Mouse (Mus musculus) MEL-GATA-1-ER (cell line): ENCODE results near the gene Olfr828.

Experiments used
- DNase-seq: peaks from one replicate; pipeline ENCODE4 v3.0.0-alpha.2; 2012; ENCODE audit warnings: low read depth; ENCODE audit errors: extremely low read depth

Gene Olfr828

DNA sequence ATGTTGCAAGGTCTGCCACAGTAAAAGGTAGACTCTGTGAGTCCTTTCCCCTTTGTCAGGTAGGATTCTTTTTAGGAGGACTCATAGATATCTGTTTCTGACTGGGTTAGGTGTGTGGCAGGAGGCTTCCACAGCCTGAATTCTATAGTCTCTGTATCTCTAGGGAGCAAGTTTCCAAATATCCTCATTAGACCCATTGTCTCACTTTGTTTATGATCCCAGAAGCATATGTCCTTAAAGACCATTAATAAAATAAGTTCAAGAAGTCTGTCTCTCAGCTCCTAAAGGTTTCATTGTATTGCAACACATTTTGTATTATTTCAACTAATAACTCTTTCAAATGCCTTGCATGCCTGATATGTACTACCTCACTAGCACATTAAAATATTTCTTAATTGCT, at the start of gene Olfr828:
TSS of gene Olfr828 (minus strand) at position 101 of the 400 bp plus-strand sequence.
- no peak for DNase-seq

- DNase-seq: no peak
These were observed 35.3 kb upstream of the Olfr828 start, which contains the start of gene Olfr829 for GRCm38 (mm10) chr9:18854633-18855032. Gene Olfr829 (plus strand): TSS chr9:18854933.

GRCm38 (mm10) chr9:18785316-18785715, 34.0 kb downstream of the Olfr828 start:
- no peak for DNase-seq

GRCm38 (mm10) chr9:18779476-18779875, 39.9 kb downstream of the Olfr828 start:
- no peak for DNase-seq

DNA sequence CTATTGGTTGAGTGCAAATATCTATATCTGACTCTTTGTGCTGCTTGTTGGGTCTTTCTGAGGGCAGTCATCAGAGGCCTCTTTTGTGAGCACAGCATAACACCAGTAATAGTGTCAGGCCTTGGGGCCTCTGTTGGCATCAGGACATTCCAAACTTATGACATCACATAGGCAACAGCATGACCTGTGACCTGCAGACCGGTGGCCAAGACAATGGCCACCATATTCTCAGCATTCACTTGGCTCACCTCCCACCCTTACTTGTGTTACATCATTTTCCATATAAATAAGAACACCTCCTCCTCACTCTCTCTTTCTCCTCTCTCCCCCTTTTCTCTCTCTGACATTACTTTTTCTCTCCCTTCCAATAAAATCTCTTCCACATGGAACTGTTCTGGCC, 40.3 kb downstream of the Olfr828 start:
- DNase-seq: no peak
